In the genomic region with DNA sequence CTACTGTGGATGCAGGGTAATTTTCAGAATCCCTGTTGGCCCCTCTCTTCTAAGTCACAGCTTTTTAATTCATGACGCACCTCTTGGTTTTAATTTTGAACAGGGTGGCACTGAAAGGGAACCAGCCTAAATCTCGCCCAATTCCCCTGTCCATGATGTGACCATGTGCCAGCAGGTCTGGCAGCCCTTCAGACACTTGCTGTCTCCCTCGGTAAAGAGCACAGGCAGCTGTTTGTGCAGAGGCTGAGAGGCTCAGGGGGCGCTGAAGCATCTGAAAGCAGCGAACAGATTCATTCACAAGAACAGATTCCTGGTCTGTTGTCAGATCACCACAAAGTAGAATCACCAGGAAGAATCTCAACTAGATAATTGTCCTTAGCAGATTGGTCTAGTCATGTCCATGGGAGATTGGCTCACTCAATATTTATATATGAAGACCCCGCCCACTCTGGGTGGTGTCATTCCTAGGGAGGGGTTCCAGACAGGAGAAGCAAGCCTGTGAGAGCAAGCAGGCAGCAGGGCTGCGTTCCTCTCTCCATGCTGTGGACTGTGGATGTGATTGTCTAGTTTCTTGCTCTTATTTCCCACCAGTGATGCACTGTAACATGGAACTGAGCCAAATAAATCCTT, we compare ENCODE assay signal across 10 mouse cellular contexts.
DNase-seq lines count a peak whose midpoint lies in the region; ATAC-seq and TF ChIP-seq lines count a peak whose summit lies in the region.
"Had no signal": no experiment of that assay in that cellular context is flagged by ENCODE, and none has a peak within 500 bp of the region (broad histone marks: within the 10 kb centered on the region; RNA-seq: fewer than 3 reads in every experiment).

No protein-coding gene starts in this region.

- no peak for ATAC-seq in heart, embryonic 13.5 days (ENCODE audit: extremely low read depth, insufficient number of reproducible peaks, low FRiP score, low TSS enrichment)
- peak; percentile 55 for ATAC-seq in lung, postnatal 0 days
- peak; percentile 61; the same call in 1 of the 2 replicates for ATAC-seq in hindbrain, postnatal 0 days
- no peak for ATAC-seq in granulocyte monocyte progenitor cell, adult 5-6 weeks (replicated peaks; ENCODE audit: poor library complexity, severe bottlenecking)

- no peak for DNase-seq in heart, postnatal 36 days
- DNase-seq in lung, postnatal 0 days (ENCODE audit: low spot score), result peak; percentile 20
- no peak for DNase-seq in lung, postnatal 25 days (ENCODE audit: low spot score)
- peak; percentile 59 for DNase-seq in hindbrain, postnatal 0 days (ENCODE audit: low spot score)
- DNase-seq in yolk sac, embryonic 10.5 days (ENCODE audit: low spot score), result peak; percentile 8
- DNase-seq in thymus, postnatal 0 days (ENCODE audit: low spot score), result no peak

- no peak for TF ChIP-seq EP300 in lung, postnatal 0 days (IDR thresholded peaks at IDR 0.05)

- peaks cover 65% of the 10 kb centered on the region for H3K4me1 ChIP-seq in heart, embryonic 13.5 days
- H3K4me1 ChIP-seq in lung, postnatal 0 days (ENCODE audit: insufficient read depth, low read depth, low read length), result no peaks in the 10 kb centered on the region
- 0 out of 2 replicates have a peak, but pooled peaks cover 15% of the 10 kb centered on the region for H3K4me1 ChIP-seq in hindbrain, postnatal 0 days (ENCODE audit: insufficient read depth, low read length)

- H3K9me3 ChIP-seq in heart, embryonic 13.5 days, result no peaks in the 10 kb centered on the region
- H3K9me3 ChIP-seq in lung, postnatal 0 days (ENCODE audit: low read length), result no peaks in the 10 kb centered on the region
- no peaks in the 10 kb centered on the region for H3K9me3 ChIP-seq in hindbrain, postnatal 0 days (ENCODE audit: low read length)
- H3K9me3 ChIP-seq: G1E; limb, embryonic 13.5 days had no signal

- H3K27ac ChIP-seq in heart, embryonic 13.5 days (replicated peaks), result 0 out of 2 replicates have a peak overlapping the region, but pooled peaks have one; percentile 33
- no peak overlapping the region for H3K27ac ChIP-seq in lung, postnatal 0 days (ENCODE audit: low read length)
- no peak overlapping the region; the same call in 1 of the 2 replicates for H3K27ac ChIP-seq in hindbrain, postnatal 0 days
- H3K27ac ChIP-seq: limb, embryonic 13.5 days had no signal

- no peaks in the 10 kb centered on the region for H3K27me3 ChIP-seq in heart, embryonic 13.5 days (replicated peaks)
- no peaks in the 10 kb centered on the region for H3K27me3 ChIP-seq in lung, postnatal 0 days (replicated peaks; ENCODE audit: insufficient read depth, low read length)
- H3K27me3 ChIP-seq in hindbrain, postnatal 0 days (ENCODE audit: insufficient read depth, low read length), result no peaks in the 10 kb centered on the region

- no peak overlapping the region for H3K9ac ChIP-seq in heart, embryonic 13.5 days
- no peak overlapping the region for H3K9ac ChIP-seq in lung, postnatal 0 days (replicated peaks; ENCODE audit: low read depth)
- H3K9ac ChIP-seq in hindbrain, postnatal 0 days (replicated peaks; ENCODE audit: low read length), result 0 out of 2 replicates have a peak overlapping the region, but pooled peaks have one; percentile 17
- H3K9ac ChIP-seq: limb, embryonic 13.5 days had no signal

- peak overlapping the region; percentile 20; the same call in 1 of the 2 replicates for H3K4me2 ChIP-seq in heart, embryonic 13.5 days
- no peak overlapping the region for H3K4me2 ChIP-seq in lung, postnatal 0 days (replicated peaks; ENCODE audit: low read depth, low read length)
- no peak overlapping the region for H3K4me2 ChIP-seq in hindbrain, postnatal 0 days (ENCODE audit: low read depth, low read length)
- H3K4me2 ChIP-seq: limb, embryonic 13.5 days had no signal

- TF ChIP-seq CTCF in lung, postnatal 0 days (IDR thresholded peaks at IDR 0.05), result no peak
- TF ChIP-seq CTCF in hindbrain, postnatal 0 days (IDR thresholded peaks at IDR 0.05; ENCODE audit: low read depth), result no peak

- H3K4me3 ChIP-seq in heart, embryonic 13.5 days, result no peak overlapping the region
- H3K4me3 ChIP-seq in lung, postnatal 0 days (ENCODE audit: low read depth, low read length), result no peak overlapping the region
- no peak overlapping the region for H3K4me3 ChIP-seq in hindbrain, postnatal 0 days (ENCODE audit: low read length)
- H3K4me3 ChIP-seq: limb, embryonic 13.5 days had no signal

- no peaks in the 10 kb centered on the region for H3K36me3 ChIP-seq in heart, embryonic 13.5 days
- no peaks in the 10 kb centered on the region for H3K36me3 ChIP-seq in lung, postnatal 0 days (ENCODE audit: insufficient read depth, low read length)
- no peaks in the 10 kb centered on the region for H3K36me3 ChIP-seq in hindbrain, postnatal 0 days (ENCODE audit: insufficient read depth, low read length)
- H3K36me3 ChIP-seq: G1E; limb, embryonic 13.5 days had no signal

- 39% methylated on average over 7 of the region's 7 CpGs for WGBS in heart, embryonic 13.5 days
- 36% methylated on average over 7 of the region's 7 CpGs for WGBS in lung, postnatal 0 days
- 32% methylated on average over 7 of the region's 7 CpGs for WGBS in hindbrain, postnatal 0 days

- intact Hi-C loops in heart, postnatal 36 days (cut with DNase I), result no loop called here

Comparison
In these comparisons a context has a peak if more than half of its experiments do, and no peak if none do; other contexts are left out.
1. DNase-seq: peak in lung, postnatal 0 days (single experiment), hindbrain, postnatal 0 days (single experiment) and yolk sac, embryonic 10.5 days (single experiment); none in heart, postnatal 36 days (0 of 2), lung, postnatal 25 days (single experiment) and thymus, postnatal 0 days (single experiment).
2. ATAC-seq: peak in lung, postnatal 0 days (single experiment) and hindbrain, postnatal 0 days (single experiment); none in heart, embryonic 13.5 days (single experiment) and granulocyte monocyte progenitor cell, adult 5-6 weeks (single experiment).